Mouse (Mus musculus): ENCODE results near the gene Cmip.

DNA sequence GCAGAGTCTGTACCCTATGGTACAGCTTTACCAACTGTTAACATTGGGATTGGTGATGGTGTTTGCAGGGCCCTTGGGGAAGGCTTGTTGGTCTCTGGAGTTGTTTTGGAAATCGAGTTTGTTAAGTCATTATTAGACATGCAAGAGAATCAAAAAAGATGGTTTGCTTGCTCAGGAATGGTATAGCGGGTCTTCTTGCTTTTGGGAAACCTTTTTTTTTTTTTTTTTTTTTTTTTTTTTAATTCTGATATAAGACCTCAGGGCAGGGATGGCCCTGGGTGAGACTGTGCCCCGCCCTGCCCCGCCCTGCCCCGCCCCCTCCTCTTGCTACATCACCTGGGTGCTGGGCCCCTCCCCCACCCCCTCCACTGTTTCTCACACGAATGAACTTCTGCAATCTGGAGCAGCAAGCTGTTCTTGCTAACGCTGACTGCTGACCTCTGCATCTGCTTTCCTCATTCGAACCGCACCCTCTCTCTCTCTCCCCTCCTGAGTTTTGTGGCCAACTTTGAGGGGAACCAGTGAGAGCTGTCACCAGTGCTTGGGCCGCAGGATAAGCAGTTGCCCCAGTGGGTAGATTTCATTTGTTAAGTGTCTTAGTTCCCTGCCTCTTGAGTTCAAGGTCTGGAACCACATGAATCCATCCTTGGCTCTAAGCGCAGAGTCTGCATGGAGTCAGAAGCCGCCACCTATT, 83.2 kb downstream of the Cmip start:
- no peak for TF ChIP-seq MAX (IDR thresholded peaks at IDR 0.05; ENCODE audit: low read depth)
- TF ChIP-seq POLR2A (IDR thresholded peaks at IDR 0.05; ENCODE audit: insufficient read length, low read depth), result no peak
- no peak for TF ChIP-seq MYOG (IDR thresholded peaks at IDR 0.05; ENCODE audit: control insufficient read depth in 1 of 3, insufficient read depth in 1 of 3, insufficient read length in 2 of 3, low read depth in 2 of 3)
- no peak for TF ChIP-seq CEBPB (IDR thresholded peaks at IDR 0.05; ENCODE audit: insufficient read depth, poor library complexity, severe bottlenecking)
- no peak for TF ChIP-seq POLR2AphosphoS2 (IDR thresholded peaks at IDR 0.05; ENCODE audit: insufficient read length, low read depth)
- no peak for TF ChIP-seq MYOD1 (IDR thresholded peaks at IDR 0.05; ENCODE audit: control insufficient read depth in 1 of 3, insufficient read length in 2 of 3, low read depth in 2 of 3)
- no peak for TF ChIP-seq SRF (IDR thresholded peaks at IDR 0.05; ENCODE audit: control insufficient read depth, insufficient read length, low read depth)
- TF ChIP-seq E2F4 (IDR thresholded peaks at IDR 0.05; ENCODE audit: insufficient read depth), result no peak
- TF ChIP-seq USF1 (IDR thresholded peaks at IDR 0.05; ENCODE audit: low read depth), result no peak
- TF ChIP-seq TCF12 (IDR thresholded peaks at IDR 0.05; ENCODE audit: insufficient read depth, poor library complexity, severe bottlenecking), result no peak
- no peak for TF ChIP-seq REST (IDR thresholded peaks at IDR 0.05; ENCODE audit: insufficient read depth, insufficient read length)
